Mouse (Mus musculus): ENCODE measurements at regions not wholly inside any gene's neighbourhood (a gene's known extent, or its start where the extent isn't known, plus 50 kb on each side); places are given as distances from the start of the nearest gene placed in this dataset.

DNA sequence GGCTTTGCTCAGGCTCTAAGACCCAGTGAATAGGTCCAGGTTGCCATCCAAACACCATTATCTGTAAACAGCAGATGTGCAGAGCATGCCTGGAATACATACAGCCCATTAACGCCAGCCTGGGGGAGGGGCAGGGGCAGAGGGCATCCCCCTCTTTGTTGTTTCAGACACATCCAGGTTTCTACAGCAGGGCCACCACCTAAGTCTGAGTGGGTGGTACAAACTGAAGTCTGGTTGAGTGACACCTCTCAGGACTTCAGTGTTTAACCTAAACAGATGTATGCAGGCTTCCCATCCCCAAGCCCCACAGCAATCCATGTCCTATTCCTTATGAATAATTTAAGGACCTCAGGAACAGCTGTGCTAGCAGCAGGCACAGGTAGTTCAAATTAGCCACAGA, 194.2 kb downstream of the Xxylt1 start:
- H3K36me3 ChIP-seq (ENCODE audit: control insufficient read depth, insufficient read depth, low read length), result no peaks in the 10 kb centered on the region
- ATAC-seq (replicated peaks; ENCODE audit: insufficient number of reproducible peaks, low FRiP score, low TSS enrichment), result no peak
- no peak overlapping the region for H3K4me2 ChIP-seq
- 0 out of 2 replicates have a peak, but pooled peaks cover 2% of the 10 kb centered on the region for H3K4me1 ChIP-seq (ENCODE audit: control insufficient read depth, insufficient read depth, low read length)
- H3K4me3 ChIP-seq (ENCODE audit: low read depth, low read length), result no peak overlapping the region
- H3K27ac ChIP-seq (ENCODE audit: low read depth, low read length), result no peak overlapping the region
- H3K9ac ChIP-seq (ENCODE audit: low read depth, low read length), result no peak overlapping the region
- H3K27me3 ChIP-seq (ENCODE audit: control insufficient read depth, insufficient read depth, low read length), result no peaks in the 10 kb centered on the region
- 54% methylated on average over 1 of the region's 1 CpGs for WGBS (ENCODE audit: insufficient replicate concordance)
- H3K9me3 ChIP-seq (replicated peaks; ENCODE audit: control insufficient read depth, low read length), result no peaks in the 10 kb centered on the region

GRCm38 (mm10) chr16:30887536-30887935, 193.7 kb downstream of the Xxylt1 start:
- Histone ChIP-seq H3K9me3 (replicated peaks; ENCODE audit: control insufficient read depth, low read length) (no peaks in the 10 kb centered on the region), H3K27ac (ENCODE audit: low read depth, low read length) (no peak overlapping the region), H3K4me1 (ENCODE audit: control insufficient read depth, insufficient read depth, low read length) (0 out of 2 replicates have a peak, but pooled peaks cover 2% of the 10 kb centered on the region), H3K27me3 (ENCODE audit: control insufficient read depth, insufficient read depth, low read length) (no peaks in the 10 kb centered on the region), H3K36me3 (ENCODE audit: control insufficient read depth, insufficient read depth, low read length) (no peaks in the 10 kb centered on the region), H3K4me3 (ENCODE audit: low read depth, low read length) (no peak overlapping the region), H3K4me2 (no peak overlapping the region), H3K9ac (ENCODE audit: low read depth, low read length) (no peak overlapping the region)
- no peak for ATAC-seq (replicated peaks; ENCODE audit: insufficient number of reproducible peaks, low FRiP score, low TSS enrichment)
- 87% methylated on average over 1 of the region's 1 CpGs for WGBS (ENCODE audit: insufficient replicate concordance)

DNA sequence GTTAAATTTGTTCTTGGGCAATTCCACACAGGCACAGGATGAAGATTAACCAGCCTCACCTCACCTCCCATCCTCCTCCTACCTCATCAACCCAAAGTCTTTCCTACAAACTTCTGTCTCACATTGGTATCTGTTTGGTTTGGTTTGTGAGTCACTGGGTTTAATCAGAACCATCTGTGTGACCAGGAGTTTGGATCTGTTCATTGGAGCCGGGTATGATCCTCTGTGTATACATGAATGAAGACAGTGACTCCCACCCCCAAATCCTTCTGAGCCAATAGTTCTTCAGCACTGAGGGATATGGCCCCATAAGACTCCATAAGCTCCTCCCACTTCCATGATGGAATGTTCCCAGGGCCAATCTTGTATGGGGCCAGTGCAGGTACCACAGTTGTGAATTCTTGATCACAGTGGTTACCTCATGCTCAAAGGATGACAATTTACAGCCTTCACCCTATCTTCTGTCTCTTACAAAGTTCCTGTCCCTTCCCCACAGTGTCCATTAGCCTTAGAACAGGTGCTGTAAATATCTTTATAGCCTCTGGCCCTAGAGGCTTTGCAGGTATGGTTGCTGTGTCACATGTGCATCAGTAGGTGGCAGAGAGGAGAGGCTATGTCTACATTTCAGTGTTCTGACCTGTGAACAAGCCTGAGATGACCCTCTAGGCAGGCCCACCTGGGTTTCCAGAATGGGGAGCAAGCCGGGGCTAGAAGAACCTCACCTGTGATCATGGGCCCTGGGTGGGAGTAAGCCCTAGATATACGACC, 192.5 kb downstream of the Xxylt1 start:
- Histone ChIP-seq H3K4me3 (ENCODE audit: low read depth, low read length) (no peak overlapping the region), H3K9me3 (replicated peaks; ENCODE audit: control insufficient read depth, low read length) (no peaks in the 10 kb centered on the region; the same call in 1 of the 2 replicates), H3K9ac (ENCODE audit: low read depth, low read length) (no peak overlapping the region), H3K36me3 (ENCODE audit: control insufficient read depth, insufficient read depth, low read length) (no peaks in the 10 kb centered on the region), H3K4me1 (ENCODE audit: control insufficient read depth, insufficient read depth, low read length) (0 out of 2 replicates have a peak, but pooled peaks cover 2% of the 10 kb centered on the region), H3K4me2 (no peak overlapping the region), H3K27me3 (ENCODE audit: control insufficient read depth, insufficient read depth, low read length) (no peaks in the 10 kb centered on the region), H3K27ac (ENCODE audit: low read depth, low read length) (no peak overlapping the region)
- WGBS (ENCODE audit: insufficient replicate concordance), result 77% methylated on average over 3 of the region's 3 CpGs
- ATAC-seq (replicated peaks; ENCODE audit: insufficient number of reproducible peaks, low FRiP score, low TSS enrichment), result no peak

DNA sequence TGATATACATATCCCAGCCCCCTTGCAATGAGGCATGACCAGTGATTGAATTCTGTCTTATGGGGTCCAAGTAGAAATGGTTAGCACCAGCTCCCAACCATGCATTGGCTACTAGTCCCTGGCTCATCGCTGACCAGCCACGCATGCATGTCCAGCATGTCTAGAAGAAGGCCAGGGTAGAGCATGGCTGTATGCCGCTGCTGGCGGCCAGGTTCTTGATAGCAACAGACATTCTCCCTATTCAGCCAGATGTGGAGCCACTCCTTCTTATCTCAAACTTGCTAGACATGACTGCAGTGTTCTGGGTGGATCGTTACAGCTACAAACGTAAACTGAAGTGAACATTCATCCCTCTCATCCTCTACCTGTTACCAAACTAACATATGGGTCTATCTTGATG, 188.6 kb downstream of the Xxylt1 start:
- H3K9me3 ChIP-seq (replicated peaks; ENCODE audit: control insufficient read depth, low read length), result no peaks in the 10 kb centered on the region; the same call in 1 of the 2 replicates
- H3K27ac ChIP-seq (ENCODE audit: low read depth, low read length), result no peak overlapping the region
- H3K4me2 ChIP-seq, result no peak overlapping the region
- no peaks in the 10 kb centered on the region for H3K36me3 ChIP-seq (ENCODE audit: control insufficient read depth, insufficient read depth, low read length)
- no peak for ATAC-seq (replicated peaks; ENCODE audit: insufficient number of reproducible peaks, low FRiP score, low TSS enrichment)
- 88% methylated on average over 6 of the region's 6 CpGs for WGBS (ENCODE audit: insufficient replicate concordance)
- no peaks in the 10 kb centered on the region for H3K4me1 ChIP-seq (ENCODE audit: control insufficient read depth, insufficient read depth, low read length)
- H3K4me3 ChIP-seq (ENCODE audit: low read depth, low read length), result no peak overlapping the region
- H3K27me3 ChIP-seq (ENCODE audit: control insufficient read depth, insufficient read depth, low read length), result no peaks in the 10 kb centered on the region
- H3K9ac ChIP-seq (ENCODE audit: low read depth, low read length), result no peak overlapping the region

DNA sequence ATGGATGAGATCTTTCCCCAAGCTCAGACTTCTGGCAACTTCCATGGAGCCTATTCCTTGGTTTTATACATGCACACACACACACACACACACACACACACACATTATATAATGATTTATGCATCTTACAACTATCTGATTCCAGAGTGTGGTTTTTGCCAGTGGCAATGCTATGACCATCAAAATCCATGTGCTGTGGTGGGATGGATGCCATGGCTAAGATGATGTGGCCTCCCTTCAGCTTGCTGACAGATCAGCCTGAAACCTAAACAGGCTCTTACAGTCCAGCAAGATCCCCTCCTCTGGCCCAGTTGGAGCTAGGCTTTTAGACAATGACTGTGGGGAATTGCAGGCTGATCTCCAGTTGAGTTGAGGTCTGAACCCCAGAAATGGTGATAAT, 187.1 kb downstream of the Xxylt1 start:
- no peak for ATAC-seq (replicated peaks; ENCODE audit: insufficient number of reproducible peaks, low FRiP score, low TSS enrichment)
- H3K4me1 ChIP-seq (ENCODE audit: control insufficient read depth, insufficient read depth, low read length), result no peaks in the 10 kb centered on the region
- no peak overlapping the region for H3K27ac ChIP-seq (ENCODE audit: low read depth, low read length)
- no peaks in the 10 kb centered on the region; the same call in 1 of the 2 replicates for H3K9me3 ChIP-seq (replicated peaks; ENCODE audit: control insufficient read depth, low read length)
- no peak overlapping the region for H3K9ac ChIP-seq (ENCODE audit: low read depth, low read length)
- H3K27me3 ChIP-seq (ENCODE audit: control insufficient read depth, insufficient read depth, low read length), result no peaks in the 10 kb centered on the region
- no peaks in the 10 kb centered on the region for H3K36me3 ChIP-seq (ENCODE audit: control insufficient read depth, insufficient read depth, low read length)
- no peak overlapping the region for H3K4me2 ChIP-seq
- no peak overlapping the region for H3K4me3 ChIP-seq (ENCODE audit: low read depth, low read length)

DNA sequence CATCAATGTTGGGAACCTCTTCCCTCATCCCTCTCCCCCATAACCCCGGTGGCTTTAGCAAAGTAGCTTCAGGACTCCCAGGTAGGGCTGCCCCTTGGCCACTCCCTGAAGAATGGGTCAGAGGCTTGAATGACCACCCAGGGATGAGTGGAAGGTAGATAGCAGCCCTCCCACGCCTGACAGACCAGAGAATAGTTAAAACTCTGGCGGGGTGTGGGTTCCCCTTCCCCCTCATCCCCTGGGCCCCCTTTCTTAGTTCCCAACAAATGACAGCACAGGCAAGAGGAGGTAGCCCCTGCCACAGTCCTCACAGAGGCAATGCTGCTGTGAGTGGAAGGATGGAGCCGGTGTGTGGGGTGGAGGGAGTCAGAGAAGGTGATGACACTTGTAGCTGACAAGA, 186.2 kb downstream of the Xxylt1 start:
- Histone ChIP-seq H3K27ac (ENCODE audit: low read depth, low read length) (no peak overlapping the region), H3K9me3 (replicated peaks; ENCODE audit: control insufficient read depth, low read length) (no peaks in the 10 kb centered on the region; the same call in 1 of the 2 replicates), H3K4me2 (no peak overlapping the region), H3K9ac (ENCODE audit: low read depth, low read length) (no peak overlapping the region), H3K36me3 (ENCODE audit: control insufficient read depth, insufficient read depth, low read length) (no peaks in the 10 kb centered on the region), H3K27me3 (ENCODE audit: control insufficient read depth, insufficient read depth, low read length) (no peaks in the 10 kb centered on the region), H3K4me3 (ENCODE audit: low read depth, low read length) (no peak overlapping the region), H3K4me1 (ENCODE audit: control insufficient read depth, insufficient read depth, low read length) (no peaks in the 10 kb centered on the region)
- 52% methylated on average over 4 of the region's 4 CpGs for WGBS (ENCODE audit: insufficient replicate concordance)
- no peak for ATAC-seq (replicated peaks; ENCODE audit: insufficient number of reproducible peaks, low FRiP score, low TSS enrichment)

DNA sequence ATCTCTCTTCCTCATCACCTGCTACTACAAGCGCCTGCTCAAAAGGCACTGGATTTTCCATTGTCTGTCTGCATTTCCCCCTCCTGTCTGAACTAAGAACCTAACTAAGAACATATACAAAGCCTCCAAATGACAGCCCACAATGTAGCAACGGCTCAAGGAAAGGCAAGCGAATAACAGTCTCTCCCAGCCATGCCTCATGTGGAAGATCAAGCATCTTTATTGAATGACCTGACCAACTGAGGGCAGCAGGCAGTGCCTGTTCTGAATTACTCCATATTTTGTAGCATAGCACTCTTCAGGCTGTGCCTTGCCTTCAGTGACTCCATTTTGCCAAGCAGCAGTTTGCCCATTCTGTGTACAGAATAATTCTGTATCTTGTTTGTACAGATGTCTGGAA, 183.9 kb downstream of the Xxylt1 start:
- H3K4me2 ChIP-seq, result no peak overlapping the region
- ATAC-seq (replicated peaks; ENCODE audit: insufficient number of reproducible peaks, low FRiP score, low TSS enrichment), result no peak
- H3K9me3 ChIP-seq (replicated peaks; ENCODE audit: control insufficient read depth, low read length), result no peaks in the 10 kb centered on the region; the same call in 1 of the 2 replicates
- no peak overlapping the region for H3K27ac ChIP-seq (ENCODE audit: low read depth, low read length)
- no peaks in the 10 kb centered on the region for H3K36me3 ChIP-seq (ENCODE audit: control insufficient read depth, insufficient read depth, low read length)
- H3K4me3 ChIP-seq (ENCODE audit: low read depth, low read length), result no peak overlapping the region
- H3K4me1 ChIP-seq (ENCODE audit: control insufficient read depth, insufficient read depth, low read length), result no peaks in the 10 kb centered on the region
- no peaks in the 10 kb centered on the region for H3K27me3 ChIP-seq (ENCODE audit: control insufficient read depth, insufficient read depth, low read length)
- WGBS (ENCODE audit: insufficient replicate concordance), result 81% methylated on average over 3 of the region's 3 CpGs
- H3K9ac ChIP-seq (ENCODE audit: low read depth, low read length), result no peak overlapping the region

- H3K4me3 ChIP-seq (ENCODE audit: low read depth, low read length), result no peak overlapping the region
- H3K27ac ChIP-seq (ENCODE audit: low read depth, low read length), result no peak overlapping the region
- H3K9ac ChIP-seq (ENCODE audit: low read depth, low read length), result no peak overlapping the region
- WGBS (ENCODE audit: insufficient replicate concordance), result 78% methylated on average over 2 of the region's 2 CpGs
- no peak overlapping the region for H3K4me2 ChIP-seq
- H3K36me3 ChIP-seq (ENCODE audit: control insufficient read depth, insufficient read depth, low read length), result no peaks in the 10 kb centered on the region
- H3K4me1 ChIP-seq (ENCODE audit: control insufficient read depth, insufficient read depth, low read length), result no peaks in the 10 kb centered on the region
- no peaks in the 10 kb centered on the region for H3K27me3 ChIP-seq (ENCODE audit: control insufficient read depth, insufficient read depth, low read length)
- peaks cover 19% of the 10 kb centered on the region for H3K9me3 ChIP-seq (replicated peaks; ENCODE audit: control insufficient read depth, low read length)
- ATAC-seq (replicated peaks; ENCODE audit: insufficient number of reproducible peaks, low FRiP score, low TSS enrichment), result no peak
Observed at GRCm38 (mm10) chr16:30900121-30900520, 181.1 kb downstream of the Xxylt1 start.

DNA sequence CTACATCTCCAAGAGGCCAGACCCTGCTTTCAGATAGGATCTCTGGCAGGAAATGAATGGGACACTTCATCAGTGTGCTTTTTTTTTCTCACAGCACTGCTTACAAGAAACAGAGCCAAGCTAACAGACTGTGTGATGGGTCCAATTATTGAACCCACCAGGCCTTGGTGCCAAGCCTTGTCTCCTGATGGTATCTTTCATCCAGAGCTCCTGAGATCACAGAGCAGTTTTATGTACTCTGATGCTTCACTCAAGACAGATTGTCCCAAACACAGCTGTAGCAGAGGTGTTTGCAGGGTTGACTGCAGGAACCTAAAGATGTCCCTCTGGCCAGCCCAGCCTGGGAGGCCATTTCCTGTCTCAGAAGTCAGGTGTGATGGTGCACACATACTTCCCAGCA, 179.9 kb downstream of the Xxylt1 start:
- Histone ChIP-seq H3K9me3 (replicated peaks; ENCODE audit: control insufficient read depth, low read length) (peaks cover 19% of the 10 kb centered on the region), H3K27me3 (ENCODE audit: control insufficient read depth, insufficient read depth, low read length) (no peaks in the 10 kb centered on the region), H3K4me2 (no peak overlapping the region), H3K4me1 (ENCODE audit: control insufficient read depth, insufficient read depth, low read length) (no peaks in the 10 kb centered on the region), H3K9ac (ENCODE audit: low read depth, low read length) (no peak overlapping the region), H3K36me3 (ENCODE audit: control insufficient read depth, insufficient read depth, low read length) (no peaks in the 10 kb centered on the region), H3K4me3 (ENCODE audit: low read depth, low read length) (no peak overlapping the region), H3K27ac (ENCODE audit: low read depth, low read length) (no peak overlapping the region)
- ATAC-seq (replicated peaks; ENCODE audit: insufficient number of reproducible peaks, low FRiP score, low TSS enrichment), result no peak

All from heart, embryonic 11.5 days (tissue).